Mouse (Mus musculus) left cerebral cortex, postnatal 14 days (tissue): ENCODE measurements at regions not wholly inside any gene's neighbourhood (a gene's known extent, or its start where the extent isn't known, plus 50 kb on each side); places are given as distances from the start of the nearest gene placed in this dataset.
A peak's percentile ranks its signal among the peaks of the same experiment; 100 is the strongest.

Source experiments
- DNase-seq, 2 experiments: peaks; one replicate each; pipeline ENCODE4 v3.0.0; 2021 to 2022; ENCODE audit warnings: low spot score in 2 of 2, mixed read lengths in 1 of 2
- intact Hi-C: fragments of 180-260 bp; cut with DNase I; formaldehyde crosslinking; loops from one replicate; pipeline ENCODE4 v1.15.1; 2025

DNA sequence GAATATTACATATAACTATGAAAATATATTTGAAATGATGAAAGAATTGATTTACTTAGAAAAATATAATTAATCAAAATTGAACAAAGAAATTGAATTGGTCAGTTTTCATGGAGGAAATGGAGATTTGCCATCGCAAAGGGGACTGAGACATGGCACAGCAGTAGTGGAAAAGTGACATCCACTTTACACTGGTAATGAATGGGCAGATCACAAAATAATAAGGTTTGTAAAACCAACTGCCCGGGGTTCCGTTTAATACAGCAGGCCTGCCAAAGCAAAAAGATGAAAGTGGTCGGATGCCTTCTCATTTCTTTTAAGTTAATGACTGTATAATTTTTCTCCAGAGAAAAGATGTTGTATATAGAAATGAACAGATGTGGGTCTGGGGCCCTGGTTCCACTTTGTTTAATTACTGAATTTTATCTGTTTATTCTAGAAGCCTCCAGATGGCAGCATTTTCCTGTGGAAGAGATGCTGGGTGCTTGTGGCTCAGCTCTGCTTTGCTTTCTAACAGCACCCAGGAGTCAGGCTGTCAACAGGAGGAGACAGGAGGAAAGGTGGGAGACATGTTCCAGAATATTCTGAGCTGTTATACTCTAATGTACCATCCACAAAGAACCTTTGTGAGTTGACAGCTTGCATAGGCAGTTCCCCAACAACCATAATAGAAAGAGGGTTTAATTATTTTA lies 75.6 kb upstream of the Fbxl17 start:
- intact Hi-C loops: loop anchor here (10.0 kb wide), 2 partner anchors 1029 to 1989 kb away; partner anchors contain the start of gene Man2a1
- peak; percentile 71 to 72 for DNase-seq

DNA sequence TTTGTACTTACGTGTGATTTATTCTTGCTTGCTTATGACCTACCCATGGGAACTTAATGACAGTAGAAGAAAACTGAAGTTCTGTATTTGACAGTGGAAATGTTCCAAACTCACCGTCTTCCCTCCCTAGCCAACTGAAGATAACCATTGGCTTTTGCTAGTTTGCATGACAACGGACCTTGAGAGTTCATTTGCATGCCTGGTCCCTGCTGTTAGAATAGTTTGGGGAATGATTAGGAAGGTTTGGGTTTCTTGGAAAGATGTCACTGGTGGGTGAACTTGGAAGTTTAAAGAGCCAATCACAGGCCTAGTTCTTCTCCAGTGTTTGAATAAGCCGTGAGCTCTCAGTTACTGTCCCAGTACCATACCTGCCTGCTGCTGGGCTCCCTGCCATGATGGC lies 83.1 kb upstream of the Fbxl17 start:
- intact Hi-C loops: no loop called here
- no peak for DNase-seq

DNA sequence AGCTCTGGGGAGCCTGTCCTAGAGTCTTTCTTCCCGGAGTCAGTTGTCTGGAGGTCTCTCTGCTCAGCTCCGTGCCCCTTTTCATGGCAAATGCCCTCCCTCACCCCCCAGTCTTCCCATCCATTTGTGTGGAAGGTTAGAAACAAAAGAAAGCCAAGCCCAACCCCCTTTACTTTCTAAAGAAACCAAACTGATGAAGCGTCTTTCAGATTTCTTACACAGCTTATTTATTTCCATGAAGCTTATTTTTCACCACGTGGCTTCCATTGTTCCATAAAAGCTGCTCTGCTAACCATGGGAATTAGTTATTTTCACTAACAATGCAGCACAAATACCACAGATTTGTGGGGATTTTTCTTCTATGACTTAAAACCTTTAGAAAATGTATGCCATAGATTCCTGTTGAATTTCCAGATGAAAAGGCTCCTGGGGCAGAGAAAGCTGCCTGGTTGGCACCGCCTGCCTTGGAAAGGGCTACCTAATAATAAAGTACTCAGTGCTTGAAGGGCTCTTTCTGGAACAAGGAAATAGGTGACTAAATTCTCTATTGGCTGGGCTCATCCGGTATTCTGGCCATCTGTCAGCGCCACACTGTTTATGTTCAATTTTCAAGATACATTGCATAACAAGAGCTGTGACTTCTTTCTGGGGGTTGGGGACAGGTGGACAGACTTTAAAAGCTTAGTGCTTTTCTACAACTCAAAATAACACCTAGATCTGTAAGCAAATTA lies 107.4 kb upstream of the Fbxl17 start:
- intact Hi-C loops: no loop called here
- DNase-seq: no peak

DNA sequence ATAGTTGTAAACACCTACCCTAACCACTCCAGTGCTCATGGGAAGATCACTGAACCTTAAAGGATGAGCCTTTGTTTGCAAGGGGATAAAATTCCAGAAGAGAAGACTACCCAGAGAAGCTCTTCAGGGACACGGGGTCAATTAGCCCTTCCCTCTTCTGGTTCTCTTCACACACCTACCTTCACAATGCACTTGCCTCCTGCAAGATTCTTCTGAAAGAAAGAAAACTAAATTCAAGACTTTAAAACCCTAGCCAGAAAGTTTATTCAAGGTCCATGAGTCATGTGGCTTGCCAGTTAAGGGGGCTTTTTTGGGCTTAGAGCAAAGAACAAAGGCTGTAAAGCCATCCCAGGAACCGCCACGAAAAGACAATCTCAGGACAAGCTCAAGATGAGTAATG lies 122.9 kb upstream of the Fbxl17 start:
- DNase-seq: no peak

DNA sequence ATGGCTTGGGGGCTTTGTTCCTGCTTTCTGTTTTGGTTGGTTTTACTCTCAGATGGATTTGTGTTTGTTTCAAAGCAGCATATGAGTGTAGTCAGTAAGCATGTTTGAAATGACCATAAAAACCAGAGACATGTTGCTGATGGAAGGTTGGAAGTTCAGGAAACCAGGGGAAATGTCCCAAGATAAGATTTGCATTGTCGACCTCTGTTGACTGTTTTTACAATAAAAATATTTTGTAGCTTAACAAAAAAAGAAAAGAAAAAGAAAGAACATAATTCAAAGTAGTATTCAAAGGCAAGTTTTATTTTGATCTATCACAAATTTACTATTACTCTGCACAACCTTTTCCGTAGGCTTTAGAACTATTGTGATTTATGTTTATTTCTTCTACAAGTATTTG lies 137.8 kb upstream of the Fbxl17 start:
- no peak for DNase-seq
- intact Hi-C loops: no loop called here

More for the DNA sequence above, 122.9 kb upstream of the Fbxl17 start:
- intact Hi-C loops: no loop called here

DNA sequence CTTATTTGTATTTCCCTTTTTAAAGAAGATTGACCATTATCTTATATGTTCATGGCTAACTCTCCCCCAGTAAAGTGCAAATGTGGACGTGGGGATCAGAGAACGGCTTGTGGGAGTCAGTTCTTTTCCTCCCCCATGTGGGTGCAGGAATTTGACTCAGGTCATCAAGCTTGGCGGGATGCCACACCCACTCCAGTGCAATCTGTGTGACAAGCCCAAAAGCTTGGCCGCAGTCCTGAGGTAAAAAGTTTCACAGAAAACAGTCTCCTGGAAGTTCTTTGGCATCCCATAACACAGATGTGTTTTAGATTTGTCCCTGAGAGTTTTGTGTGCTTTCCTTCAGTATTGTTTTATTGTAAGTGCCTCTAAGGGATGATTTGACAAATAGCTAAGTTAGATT lies 144.6 kb upstream of the Fbxl17 start:
- no peak for DNase-seq
- intact Hi-C loops: no loop called here

DNA sequence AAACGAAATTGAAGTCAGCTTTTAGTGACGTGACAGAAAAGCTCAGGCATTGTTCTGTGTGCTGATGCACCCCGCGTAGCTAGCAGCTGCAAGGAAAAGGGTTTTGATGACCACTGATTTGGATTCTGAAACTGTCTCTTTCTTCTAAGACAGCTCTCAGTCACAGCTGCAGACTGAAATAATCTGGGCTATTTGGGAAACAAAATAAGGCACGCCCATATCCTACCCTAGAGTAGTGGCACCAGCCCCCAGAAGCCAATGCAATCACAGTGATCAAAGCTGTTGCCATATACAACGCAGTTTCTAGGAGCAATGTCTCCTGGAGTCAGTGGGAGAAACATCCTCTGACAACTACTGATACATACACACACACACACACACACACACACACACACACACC lies 157.9 kb upstream of the Fbxl17 start:
- intact Hi-C loops: no loop called here
- no peak for DNase-seq

DNA sequence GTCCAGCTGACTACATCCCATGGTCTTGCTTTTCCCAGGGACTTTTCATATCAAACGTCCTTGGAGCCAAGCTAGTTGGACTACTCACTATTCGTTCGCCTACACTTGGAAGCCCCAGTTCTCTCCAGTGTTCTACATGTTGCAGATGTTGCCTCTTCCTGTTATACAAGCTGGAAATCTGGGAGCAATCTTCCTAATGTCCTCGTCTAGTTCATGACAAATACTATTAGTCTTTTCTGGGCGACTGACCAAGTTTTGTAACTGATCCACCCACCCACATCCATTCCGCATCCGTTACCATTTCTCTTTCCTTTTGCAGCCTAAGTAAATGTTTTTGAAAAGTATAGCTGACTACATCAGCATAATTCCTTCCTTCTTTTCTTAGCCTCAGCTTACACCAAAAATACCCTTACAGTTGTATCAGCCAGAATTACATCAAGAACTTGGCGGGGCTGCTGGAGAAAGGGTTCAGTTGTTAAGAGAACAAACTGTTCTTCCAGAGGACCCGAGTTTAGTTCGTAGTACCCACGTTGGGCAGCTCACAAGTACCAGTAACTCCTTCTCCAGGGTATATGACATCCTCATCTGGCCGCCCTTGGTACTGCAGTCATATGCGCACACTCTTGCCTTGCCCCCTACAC lies 161.1 kb upstream of the Fbxl17 start:
- intact Hi-C loops: no loop called here
- peak; percentile 60 to 84 for DNase-seq

DNA sequence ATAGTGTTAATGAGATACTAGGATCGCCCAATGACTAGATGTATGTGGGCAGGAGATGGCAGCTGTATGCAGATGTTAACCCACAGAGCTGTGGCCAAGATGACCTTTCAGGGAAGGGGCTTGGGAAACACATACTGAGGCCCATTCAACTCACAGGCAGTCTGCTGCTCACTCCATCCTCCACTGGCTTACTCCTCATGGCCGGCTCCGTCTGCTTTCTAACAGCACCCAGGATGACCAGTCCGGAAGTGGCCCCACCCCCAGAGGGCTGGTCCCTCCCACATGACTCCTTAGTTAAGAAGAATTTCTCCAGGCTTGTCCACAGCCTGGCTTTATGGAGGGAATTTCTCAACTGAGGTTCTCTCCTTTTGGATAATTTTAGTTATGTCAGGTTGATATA lies 161.8 kb upstream of the Fbxl17 start:
- intact Hi-C loops: no loop called here
- DNase-seq: no peak

DNA sequence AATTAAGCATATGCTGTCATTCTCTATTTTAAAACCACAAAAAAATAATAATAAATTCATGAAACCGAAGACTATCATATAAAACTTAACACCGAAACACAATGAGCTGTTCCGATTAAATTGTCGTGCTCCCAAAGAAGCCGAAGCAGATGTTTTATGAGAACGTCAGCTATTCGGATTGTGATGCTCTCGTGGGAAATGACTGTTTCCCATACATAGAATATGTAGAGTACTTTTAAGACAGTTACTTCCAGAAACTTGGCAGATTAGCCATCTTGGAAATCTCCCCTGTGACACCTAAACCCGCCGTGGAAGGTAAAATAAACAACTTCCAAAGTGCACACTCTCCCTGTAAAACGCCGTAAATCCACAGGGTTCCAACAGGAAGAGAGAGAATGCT lies 162.4 kb upstream of the Fbxl17 start:
- intact Hi-C loops: no loop called here
- no peak for DNase-seq

DNA sequence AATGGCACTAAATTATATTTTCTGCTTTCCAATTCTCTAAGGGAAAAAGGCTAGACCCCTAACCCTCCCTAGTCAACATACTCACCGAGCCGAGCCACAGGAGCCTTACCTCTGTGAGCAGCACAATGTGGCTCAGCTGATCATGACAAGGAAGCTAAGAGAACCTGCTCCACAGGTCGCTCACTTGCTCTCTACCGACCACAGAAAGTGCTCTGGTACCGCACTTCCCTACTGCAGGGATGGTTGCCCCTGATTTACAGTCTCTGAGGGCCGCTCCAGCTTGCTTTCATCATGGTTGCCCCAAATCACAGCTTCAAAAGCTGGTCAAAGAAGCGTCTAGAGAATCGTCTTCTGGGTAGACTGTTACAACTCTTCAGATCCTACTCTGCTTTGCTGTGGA lies 177.0 kb upstream of the Fbxl17 start:
- intact Hi-C loops: no loop called here
- no peak for DNase-seq

DNA sequence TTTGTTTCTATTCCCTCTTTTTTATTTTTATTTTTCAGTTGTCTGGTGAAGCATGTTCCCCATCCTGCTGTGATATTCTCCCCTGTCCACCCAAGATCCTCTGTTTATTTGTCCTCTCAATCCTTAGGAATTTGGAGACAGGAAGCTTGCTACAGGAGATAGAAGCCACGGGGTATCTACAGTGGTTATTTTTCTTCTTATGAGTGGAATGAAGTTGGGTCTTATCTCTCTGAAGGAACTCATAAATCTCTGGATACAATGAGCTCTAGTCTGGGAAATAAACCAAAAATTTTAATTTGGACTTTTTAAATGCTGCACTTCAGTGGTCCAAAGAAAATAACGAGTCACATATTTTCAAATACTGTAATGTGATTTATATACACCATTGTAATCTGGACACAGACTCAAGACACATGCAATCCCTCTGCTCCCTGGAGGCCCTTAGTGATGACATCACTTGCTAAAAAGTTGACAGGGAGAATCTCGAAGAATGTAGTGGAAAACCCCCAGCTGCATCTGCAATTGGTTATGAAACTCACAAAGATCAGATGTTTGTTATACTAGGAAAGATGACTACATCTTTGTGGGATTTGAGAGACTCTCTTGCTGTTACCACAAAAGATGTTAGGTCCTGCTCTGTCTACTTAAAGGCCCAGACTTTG lies 178.3 kb upstream of the Fbxl17 start:
- DNase-seq: no peak
- intact Hi-C loops: no loop called here

DNA sequence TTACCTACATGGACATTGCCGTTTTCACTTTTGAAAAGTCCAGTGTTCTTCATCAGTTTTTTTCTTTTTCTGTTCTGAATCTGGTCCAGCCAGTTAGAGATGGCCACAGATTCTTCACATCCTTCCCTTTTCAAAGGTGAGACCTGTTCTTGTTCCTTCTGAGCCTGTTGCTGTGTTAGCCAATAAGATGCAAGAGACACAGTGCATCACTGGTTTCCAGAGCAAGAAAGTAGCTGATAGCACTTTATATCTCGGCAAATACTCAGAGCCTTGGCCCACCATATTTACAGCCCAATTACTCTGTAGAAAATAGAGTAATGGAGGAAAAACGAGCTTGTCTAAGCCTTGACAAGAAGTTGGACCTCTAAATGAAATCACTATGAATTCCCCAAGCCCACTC lies 180.7 kb upstream of the Fbxl17 start:
- intact Hi-C loops: no loop called here
- DNase-seq: no peak

DNA sequence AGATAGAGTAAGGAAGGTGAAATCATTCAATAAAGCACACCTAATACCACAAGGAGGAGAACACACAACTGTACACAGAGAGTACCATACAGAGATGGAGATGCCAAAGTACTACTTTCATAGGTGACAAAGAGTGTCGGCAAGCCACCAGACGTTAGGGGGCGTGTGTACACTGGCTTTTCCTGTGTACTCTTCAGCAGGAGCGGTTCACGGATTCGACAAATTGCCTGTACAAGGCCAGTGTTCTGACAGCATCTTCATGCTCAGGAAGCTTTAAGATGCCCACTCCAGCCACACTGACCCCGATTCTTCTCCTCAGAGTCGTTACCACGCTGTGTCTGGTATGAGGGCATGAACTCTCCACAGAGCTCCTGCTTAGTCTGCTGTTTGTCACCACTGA lies 179.5 kb upstream of the Fer start:
- DNase-seq: no peak
- intact Hi-C loops: no loop called here

DNA sequence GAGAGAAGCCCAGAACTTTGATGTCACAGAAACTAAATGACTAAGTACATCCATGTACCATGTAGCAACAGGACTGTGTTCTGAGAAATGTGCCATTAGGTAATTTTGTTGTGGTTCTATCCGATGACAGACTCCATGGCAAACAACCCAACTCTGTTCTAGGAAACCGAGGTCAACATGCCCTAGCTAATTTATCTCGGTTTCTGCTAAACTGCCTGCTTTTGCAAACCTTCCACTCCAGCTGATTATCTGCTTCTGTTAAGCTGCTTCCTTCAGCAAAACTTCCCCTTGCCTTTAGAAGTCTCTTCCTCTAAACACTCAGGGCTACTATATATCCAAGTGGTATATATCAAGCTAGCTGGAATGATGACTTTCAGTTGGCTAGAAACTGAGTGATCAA lies 178.8 kb upstream of the Fer start:
- intact Hi-C loops: no loop called here
- no peak for DNase-seq

DNA sequence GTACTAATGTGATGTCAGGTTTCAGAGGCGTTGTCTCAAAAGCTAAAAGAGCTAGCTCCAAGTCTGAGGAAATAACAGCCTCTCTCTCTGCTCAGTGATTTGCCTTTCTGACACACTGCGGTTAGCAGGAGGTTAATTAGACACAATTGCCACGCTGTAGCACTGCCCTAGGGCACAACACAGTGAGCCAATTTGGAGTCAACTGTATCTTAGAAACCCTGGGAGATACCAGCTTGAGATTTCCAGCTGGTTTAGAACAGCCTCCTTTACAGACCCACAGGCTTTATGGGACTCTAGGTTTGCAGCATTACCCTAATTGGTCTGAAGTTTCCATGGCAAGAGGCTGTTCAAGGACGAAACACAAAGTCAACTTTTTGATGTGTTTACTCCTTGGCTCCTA lies 176.9 kb upstream of the Fer start:
- intact Hi-C loops: no loop called here
- DNase-seq: no peak

DNA sequence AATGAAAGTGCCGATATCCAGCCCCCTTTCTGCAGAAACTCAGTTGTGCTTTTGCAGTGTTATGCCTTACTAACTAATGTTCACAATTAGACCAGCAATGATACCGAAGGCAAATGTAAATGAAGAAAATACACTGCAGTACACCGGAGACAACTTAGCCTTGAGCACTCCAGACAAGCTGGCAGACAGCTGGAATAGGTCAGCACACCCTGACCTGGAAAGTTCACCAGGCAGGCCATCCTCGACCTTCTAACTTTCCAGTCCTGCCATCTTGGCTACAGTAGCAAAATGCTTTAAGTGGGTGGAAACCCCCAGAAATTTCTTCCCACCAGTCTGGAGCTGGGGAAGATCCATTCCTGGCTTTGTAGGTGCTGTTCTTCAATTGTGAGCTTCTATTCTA lies 176.5 kb upstream of the Fer start:
- DNase-seq: no peak
- intact Hi-C loops: no loop called here

DNA sequence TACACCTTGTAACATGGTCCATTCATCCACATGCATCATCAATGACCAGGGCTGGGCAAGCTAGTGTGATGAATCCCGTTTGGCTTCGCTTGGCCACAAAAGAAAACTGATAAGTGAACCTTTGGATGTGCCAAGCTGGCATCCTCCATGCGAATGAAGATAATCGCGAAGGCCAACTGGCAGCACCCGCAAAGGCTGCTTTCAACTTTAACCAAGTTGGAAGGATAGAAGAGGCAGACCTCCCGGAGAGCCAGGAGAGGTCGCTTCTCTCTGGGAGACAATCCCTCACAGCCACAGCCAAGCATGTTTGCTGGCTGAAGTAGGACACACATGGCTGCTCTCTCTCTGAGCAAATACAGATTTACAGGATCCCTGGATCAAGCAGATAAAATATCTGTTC lies 173.6 kb upstream of the Fer start:
- intact Hi-C loops: no loop called here
- DNase-seq: no peak

DNA sequence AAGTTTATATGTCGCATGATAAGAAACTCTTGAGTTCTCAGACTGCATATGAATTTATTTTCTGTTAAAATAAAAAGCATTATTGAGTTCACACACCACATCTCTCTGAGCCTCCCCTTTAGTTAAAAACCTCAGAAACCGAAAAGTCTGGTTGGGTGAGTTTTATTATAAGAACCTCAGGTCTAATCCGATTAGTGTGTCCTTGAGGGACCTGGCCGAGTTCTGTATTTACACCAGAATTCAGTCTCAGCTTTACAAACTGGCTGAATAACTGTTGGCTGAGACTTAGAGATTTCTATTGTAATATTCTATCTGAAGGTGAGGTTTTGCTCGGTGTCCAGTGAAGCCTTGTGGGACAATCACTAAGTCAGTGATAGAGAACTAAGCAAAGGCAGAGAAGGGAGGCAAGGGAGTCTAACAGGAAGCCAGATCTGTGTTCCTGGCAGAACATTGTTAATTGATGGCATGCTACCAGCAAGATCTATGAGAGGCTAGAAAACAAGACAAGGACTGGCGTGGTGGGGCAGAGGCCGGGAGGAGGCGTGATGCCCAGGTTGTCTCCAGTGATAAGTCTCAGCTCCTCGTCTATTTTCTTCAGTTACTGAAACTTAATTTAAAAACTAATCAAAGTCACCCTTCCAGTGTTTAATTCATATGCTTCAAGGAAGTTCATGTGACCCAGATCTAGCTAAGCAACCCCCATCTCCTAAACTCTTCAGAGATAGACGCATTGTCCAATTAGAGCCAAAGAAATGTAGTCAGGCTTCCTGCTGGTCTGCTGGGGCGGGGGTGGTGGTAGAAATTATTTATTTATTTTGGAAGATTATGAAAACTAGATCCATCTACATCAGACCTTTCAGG lies 171.8 kb upstream of the Fer start:
- DNase-seq: no peak
- intact Hi-C loops: no loop called here

DNA sequence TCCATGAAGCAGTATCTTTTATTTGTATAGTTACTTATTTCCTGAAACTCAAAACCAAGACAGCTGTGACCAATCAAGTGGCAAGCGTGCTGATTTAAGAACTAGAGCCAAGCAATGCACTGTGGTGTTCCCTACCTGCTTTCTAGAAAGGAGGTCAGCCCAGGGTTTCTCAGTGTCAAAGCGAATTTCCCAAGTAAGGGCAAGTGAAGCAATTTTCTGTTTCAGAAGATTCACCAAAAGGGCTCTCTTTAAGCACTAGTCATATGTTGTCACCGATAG lies 171.2 kb upstream of the Fer start:
- DNase-seq: no peak
- intact Hi-C loops: no loop called here
